Mouse (Mus musculus): ENCODE measurements at regions not wholly inside any gene's neighbourhood (a gene's known extent, or its start where the extent isn't known, plus 50 kb on each side); places are given as distances from the start of the nearest gene placed in this dataset.

GRCm38 (mm10) chr2:134036359-134036874 is 484.5 kb downstream of the Bmp2 start:
- H3K9ac ChIP-seq (ENCODE audit: control insufficient read depth, low read depth, low read length, poor library complexity, severe bottlenecking): no peak overlapping the region
- H3K4me1 ChIP-seq (ENCODE audit: control insufficient read depth in 1 of 2, insufficient read depth in 2 of 2, low read length in 2 of 2): no peaks in the 10 kb centered on the region
- no peak for DNase-seq (ENCODE audit: low read depth, low spot score)
- H3K79me2 ChIP-seq (ENCODE audit: control insufficient read depth, insufficient read depth, low read length, poor library complexity): no peaks in the 10 kb centered on the region
- no peaks in the 10 kb centered on the region for H3K36me3 ChIP-seq (ENCODE audit: control insufficient read depth in 1 of 2, insufficient read depth in 2 of 2, low read length in 2 of 2)
- TF ChIP-seq MYB (IDR thresholded peaks at IDR 0.05; ENCODE audit: low read depth, low read length) (no peak), TBP (IDR thresholded peaks at IDR 0.05; ENCODE audit: low read depth, low read length) (no peak), USF1 (IDR thresholded peaks at IDR 0.05; ENCODE audit: low read depth, low read length) (no peak), RCOR1 (IDR thresholded peaks at IDR 0.05; ENCODE audit: low read depth, low read length) (no peak), RAD21 (IDR thresholded peaks at IDR 0.05; ENCODE audit: low read depth, low read length) (no peak)
- H3K4me3 ChIP-seq (ENCODE audit: control insufficient read depth in 1 of 2, insufficient read depth in 1 of 2, low read depth in 2 of 2, low read length in 2 of 2): no peak overlapping the region
- no peaks in the 10 kb centered on the region for H3K9me3 ChIP-seq (replicated peaks; ENCODE audit: insufficient read depth, low read length)
- no peak overlapping the region for H3K27ac ChIP-seq (ENCODE audit: control insufficient read depth, low read depth, low read length)
- H3K27me3 ChIP-seq (ENCODE audit: control insufficient read depth in 1 of 2, insufficient read depth in 2 of 2, low read length in 2 of 2): no peaks in the 10 kb centered on the region

- DNase-seq (ENCODE audit: low read depth, low spot score): peak; percentile 34
- H3K36me3 ChIP-seq (ENCODE audit: control insufficient read depth in 1 of 2, insufficient read depth in 2 of 2, low read length in 2 of 2): no peaks in the 10 kb centered on the region
- H3K27me3 ChIP-seq (ENCODE audit: control insufficient read depth in 1 of 2, insufficient read depth in 2 of 2, low read length in 2 of 2): no peaks in the 10 kb centered on the region
- no peaks in the 10 kb centered on the region for H3K9me3 ChIP-seq (replicated peaks; ENCODE audit: insufficient read depth, low read length)
- H3K4me1 ChIP-seq (ENCODE audit: control insufficient read depth in 1 of 2, insufficient read depth in 2 of 2, low read length in 2 of 2): no peaks in the 10 kb centered on the region
- H3K79me2 ChIP-seq (ENCODE audit: control insufficient read depth, insufficient read depth, low read length, poor library complexity): no peaks in the 10 kb centered on the region
- H3K27ac ChIP-seq (ENCODE audit: control insufficient read depth, low read depth, low read length): no peak overlapping the region
- peak; percentile 26 for TF ChIP-seq ZC3H11A (IDR thresholded peaks at IDR 0.05; ENCODE audit: low read depth, low read length)
- no peak for TF ChIP-seq EP300 (IDR thresholded peaks at IDR 0.05; ENCODE audit: low read depth in 1 of 2, low read length in 2 of 2)
- peak; percentile 63 for TF ChIP-seq SMC3 (IDR thresholded peaks at IDR 0.05; ENCODE audit: low read depth, low read length)
- no peak for TF ChIP-seq E2F4 (IDR thresholded peaks at IDR 0.05; ENCODE audit: borderline replicate concordance, low read depth, low read length)
- peak; percentile 51 for TF ChIP-seq RAD21 (IDR thresholded peaks at IDR 0.05; ENCODE audit: low read depth, low read length)
- TF ChIP-seq USF1 (IDR thresholded peaks at IDR 0.05; ENCODE audit: low read depth, low read length): no peak
- no peak for TF ChIP-seq ZNF384 (IDR thresholded peaks at IDR 0.05; ENCODE audit: low read depth, low read length)
- TF ChIP-seq CTCF (IDR thresholded peaks at IDR 0.05 in 2 of 3, conservative IDR thresholded peaks at IDR 0.05 in 1 of 3; ENCODE audit: control insufficient read depth in 1 of 3, insufficient read depth in 1 of 3, low read depth in 2 of 3, low read length in 3 of 3, poor library complexity in 1 of 3, severe bottlenecking in 1 of 3): peak in 2 of 3 experiments; percentile 57 to 62; a peak in 4 of 6 replicates
- no peak for TF ChIP-seq SIN3A (IDR thresholded peaks at IDR 0.05; ENCODE audit: low read length)
- TF ChIP-seq ZKSCAN1 (IDR thresholded peaks at IDR 0.05; ENCODE audit: low read depth, low read length): no peak
- TF ChIP-seq JUND (IDR thresholded peaks at IDR 0.05; ENCODE audit: low read depth, low read length): no peak
- no peak overlapping the region for H3K9ac ChIP-seq (ENCODE audit: control insufficient read depth, low read depth, low read length, poor library complexity, severe bottlenecking)
- no peak overlapping the region for H3K4me3 ChIP-seq (ENCODE audit: control insufficient read depth in 1 of 2, insufficient read depth in 1 of 2, low read depth in 2 of 2, low read length in 2 of 2)
These were observed 477.9 kb downstream of the Bmp2 start for GRCm38 (mm10) chr2:134029631-134030414.

Measured in MEL (cell line).